Mouse (Mus musculus) MEL (cell line): Measurements from ENCODE around the gene Itm2b. TPM values are rescaled to one million over a fixed set of nuclear protein-coding genes. Genes with fewer than 3 reads are reported as not detected.

Experiments
- DNase-seq: peaks from one replicate; pipeline ENCODE4 v3.0.0; 2011; ENCODE audit warnings: low read depth, low spot score
- H3K27ac ChIP-seq: 2 replicates; pipeline ENCODE4 v1.5.1; 2012; ENCODE audit warnings: low read depth, mild to moderate bottlenecking, control low read depth, low read length, moderate library complexity; ENCODE audit not compliant: control insufficient read depth
- H3K27me3 ChIP-seq, 2 experiments: fragments of 150-350 bp in 1 of 2; sonication (generic) in 1 of 2; 2 replicates each; pipeline ENCODE4 v1.6.1; 2012; ENCODE audit warnings: low read length in 2 of 2, mild to moderate bottlenecking in 2 of 2, improper control_type of control experiment in 1 of 2, moderate library complexity in 1 of 2; ENCODE audit not compliant: insufficient read depth in 2 of 2, control insufficient read depth in 1 of 2
- H3K36me3 ChIP-seq, 2 experiments: 2 replicates each; pipeline ENCODE4 v1.6.1; 2012 to 2014; ENCODE audit warnings: low read length in 2 of 2, improper control_type of control experiment in 1 of 2, inconsistent platforms in 1 of 2, mild to moderate bottlenecking in 1 of 2; ENCODE audit not compliant: insufficient read depth in 2 of 2, control insufficient read depth in 1 of 2
- H3K4me1 ChIP-seq, 2 experiments: fragments of 150-350 bp in 1 of 2; sonication (generic) in 1 of 2; 2 replicates each; pipeline ENCODE4 v1.6.1; 2012; ENCODE audit warnings: low read length in 2 of 2, improper control_type of control experiment in 1 of 2, mild to moderate bottlenecking in 1 of 2; ENCODE audit not compliant: insufficient read depth in 2 of 2, control insufficient read depth in 1 of 2
- H3K4me3 ChIP-seq, 2 experiments: fragments of 150-350 bp in 1 of 2; sonication (generic) in 1 of 2; 2 replicates each; pipeline ENCODE4 v1.5.1; 2012; ENCODE audit warnings: low read depth in 2 of 2, low read length in 2 of 2, mild to moderate bottlenecking in 2 of 2, moderate library complexity in 2 of 2, control low read depth in 1 of 2, improper control_type of control experiment in 1 of 2; ENCODE audit not compliant: control insufficient read depth in 1 of 2, insufficient read depth in 1 of 2
- H3K79me2 ChIP-seq: 2 replicates; pipeline ENCODE4 v1.6.1; 2012; ENCODE audit warnings: mild to moderate bottlenecking, low read length, moderate library complexity; ENCODE audit not compliant: control insufficient read depth, poor library complexity, insufficient read depth
- H3K9ac ChIP-seq: 2 replicates; pipeline ENCODE4 v1.6.1; 2012; ENCODE audit warnings: low read depth, mild to moderate bottlenecking, control low read depth, low read length, moderate library complexity; ENCODE audit not compliant: control insufficient read depth, poor library complexity, severe bottlenecking
- H3K9me3 ChIP-seq: fragments of 150-350 bp; sonication (generic); replicated peaks from 2 replicates; pipeline ENCODE4 v1.6.1; 2012; ENCODE audit warnings: mild to moderate bottlenecking, low read length, improper control_type of control experiment, moderate library complexity; ENCODE audit not compliant: insufficient read depth
- BHLHE40 ChIP-seq: IDR thresholded peaks from 2 replicates; pipeline ENCODE4 v1.6.1; 2012; ENCODE audit warnings: low read depth, mild to moderate bottlenecking, inconsistent platforms, low read length, improper control_type of control experiment, borderline replicate concordance
- CHD2 ChIP-seq: IDR thresholded peaks from 2 replicates; pipeline ENCODE4 v1.6.1; 2011; ENCODE audit warnings: low read length, improper control_type of control experiment
- E2F4 ChIP-seq: IDR thresholded peaks from 2 replicates; pipeline ENCODE4 v1.6.1; 2011; ENCODE audit warnings: low read depth, low read length, improper control_type of control experiment, borderline replicate concordance
- ELF1 ChIP-seq: IDR thresholded peaks from 2 replicates; pipeline ENCODE4 v1.6.1; 2014; ENCODE audit warnings: low read depth, mild to moderate bottlenecking, inconsistent platforms, low read length, improper control_type of control experiment, moderate library complexity
- EP300 ChIP-seq, 2 experiments: IDR thresholded peaks; 2 replicates each; pipeline ENCODE4 v1.6.1; 2011; ENCODE audit warnings: improper control_type of control experiment in 2 of 2, low read length in 2 of 2, low read depth in 1 of 2, mild to moderate bottlenecking in 1 of 2
- GABPA ChIP-seq: IDR thresholded peaks from 2 replicates; pipeline ENCODE4 v1.6.1; 2012; ENCODE audit warnings: low read depth, mild to moderate bottlenecking, inconsistent platforms, low read length, improper control_type of control experiment, moderate library complexity
- GATA1 ChIP-seq: IDR thresholded peaks from 2 replicates; pipeline ENCODE4 v1.6.1; 2011; ENCODE audit warnings: low read depth, low read length, improper control_type of control experiment
- HCFC1 ChIP-seq: IDR thresholded peaks from 2 replicates; pipeline ENCODE4 v1.6.1; 2012; ENCODE audit warnings: low read depth, mild to moderate bottlenecking, inconsistent platforms, low read length, improper control_type of control experiment, moderate library complexity
- JUND ChIP-seq: IDR thresholded peaks from 2 replicates; pipeline ENCODE4 v1.6.1; 2011; ENCODE audit warnings: low read depth, mild to moderate bottlenecking, improper control_type of control experiment, low read length
- KAT2A ChIP-seq: conservative IDR thresholded peaks from 2 replicates; pipeline ENCODE4 v1.6.1; 2012; ENCODE audit warnings: low read depth, low read length, improper control_type of control experiment, inconsistent platforms
- MAFK ChIP-seq: IDR thresholded peaks from 2 replicates; pipeline ENCODE4 v1.6.1; 2011; ENCODE audit warnings: low read depth, mild to moderate bottlenecking, low read length, improper control_type of control experiment, borderline replicate concordance
- MAX ChIP-seq: IDR thresholded peaks from 2 replicates; pipeline ENCODE4 v1.6.1; 2011; ENCODE audit warnings: low read length, improper control_type of control experiment
- MEF2A ChIP-seq: IDR thresholded peaks from 2 replicates; pipeline ENCODE4 v1.6.1; 2014; ENCODE audit warnings: low read depth, mild to moderate bottlenecking, inconsistent platforms, low read length, improper control_type of control experiment; ENCODE audit not compliant: poor library complexity, insufficient replicate concordance, severe bottlenecking; ENCODE audit errors: extremely low read depth
- MYB ChIP-seq: IDR thresholded peaks from 2 replicates; pipeline ENCODE4 v1.6.1; 2011; ENCODE audit warnings: mild to moderate bottlenecking, low read depth, low read length, improper control_type of control experiment
- MYC ChIP-seq: IDR thresholded peaks from 2 replicates; pipeline ENCODE4 v1.6.1; 2011; ENCODE audit warnings: low read depth, mild to moderate bottlenecking, low read length, improper control_type of control experiment, moderate library complexity
- NELFE ChIP-seq: IDR thresholded peaks from 2 replicates; pipeline ENCODE4 v1.6.1; 2011; ENCODE audit warnings: low read depth, low read length, improper control_type of control experiment
- NRF1 ChIP-seq: IDR thresholded peaks from 2 replicates; pipeline ENCODE4 v1.6.1; 2014; ENCODE audit warnings: low read depth, mild to moderate bottlenecking, inconsistent platforms, low read length, improper control_type of control experiment, moderate library complexity; ENCODE audit not compliant: poor library complexity, insufficient read depth, severe bottlenecking
- POLR2AphosphoS5 ChIP-seq: IDR thresholded peaks from 2 replicates; pipeline ENCODE4 v1.6.1; 2012; ENCODE audit warnings: low read depth, borderline replicate concordance, mild to moderate bottlenecking, inconsistent platforms, low read length, moderate library complexity, mixed read lengths
- RAD21 ChIP-seq: IDR thresholded peaks from 2 replicates; pipeline ENCODE4 v1.6.1; 2011; ENCODE audit warnings: mild to moderate bottlenecking, low read depth, low read length, improper control_type of control experiment
- RCOR1 ChIP-seq: IDR thresholded peaks from 2 replicates; pipeline ENCODE4 v1.6.1; 2012; ENCODE audit warnings: low read depth, mild to moderate bottlenecking, inconsistent platforms, low read length, improper control_type of control experiment
- SMC3 ChIP-seq: IDR thresholded peaks from 2 replicates; pipeline ENCODE4 v1.6.1; 2011; ENCODE audit warnings: low read depth, low read length, improper control_type of control experiment
- TBP ChIP-seq: IDR thresholded peaks from 2 replicates; pipeline ENCODE4 v1.8.0; 2011; ENCODE audit warnings: low read depth, low read length, improper control_type of control experiment
- TCF12 ChIP-seq: IDR thresholded peaks from 2 replicates; pipeline ENCODE4 v1.6.1; 2014; ENCODE audit warnings: low read depth, mild to moderate bottlenecking, inconsistent platforms, low read length, improper control_type of control experiment, moderate library complexity
- USF2 ChIP-seq, 2 experiments: IDR thresholded peaks; 2 replicates each; pipeline ENCODE4 v1.6.1; 2011 to 2012; ENCODE audit warnings: improper control_type of control experiment in 2 of 2, low read length in 2 of 2, borderline replicate concordance in 1 of 2, inconsistent platforms in 1 of 2, low read depth in 1 of 2, mild to moderate bottlenecking in 1 of 2; ENCODE audit not compliant: insufficient read depth in 1 of 2
- ZC3H11A ChIP-seq: IDR thresholded peaks from 2 replicates; pipeline ENCODE4 v1.6.1; 2012; ENCODE audit warnings: low read depth, mild to moderate bottlenecking, inconsistent platforms, low read length, improper control_type of control experiment
- ZNF384 ChIP-seq: IDR thresholded peaks from 2 replicates; pipeline ENCODE4 v1.6.1; 2012; ENCODE audit warnings: low read depth, mild to moderate bottlenecking, inconsistent platforms, low read length, improper control_type of control experiment
- polyA plus RNA-seq, 2 experiments: library from polyadenylated mRNA; stranded (reverse) in 1 of 2; unstranded in 1 of 2; fragments of >175 nt in 1 of 2; fragments of >200 nt in 1 of 2; gene quantifications; 2 replicates each; pipeline versions ENCODE4 v1.2.1 to v1.2.4; 2012; ENCODE audit warnings: low replicate concordance in 2 of 2, low read depth in 1 of 2; ENCODE audit not compliant: insufficient read length in 2 of 2, insufficient read depth in 1 of 2, missing spikeins in 1 of 2
- total RNA-seq: library from RNA; depleted of rRNA; stranded (reverse); fragments of 300-350 nt; gene quantifications from 2 replicates; pipeline ENCODE4 v1.2.3, GENCODE M21; 2012

Gene Itm2b
- total and polyA plus RNA-seq, 3 experiments = 54.0 to 312 (median 101) TPM

DNA sequence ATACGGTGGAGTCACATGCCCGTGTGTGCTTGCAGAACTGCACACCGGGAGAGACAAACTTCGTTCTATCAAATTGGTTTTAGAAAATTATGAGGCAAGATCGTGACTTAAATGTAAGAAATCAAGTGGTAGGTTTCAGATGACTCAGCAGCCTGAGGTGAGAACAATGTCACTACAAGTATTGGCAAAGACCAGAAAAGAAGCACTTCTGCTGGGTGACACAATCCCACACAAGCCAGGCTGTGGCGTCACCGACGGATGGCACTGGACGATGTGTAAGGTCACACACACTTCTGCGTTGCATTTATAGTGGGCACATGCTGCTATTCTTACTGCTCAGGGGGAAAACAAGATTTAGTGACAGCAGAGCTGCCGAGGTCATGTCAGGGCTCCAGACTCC lies 21.3 kb downstream of the Itm2b start:
- DNase-seq = no peak
- Histone ChIP-seq H3K9me3 (no peaks in the 10 kb centered on the region), H3K36me3 (peaks cover 0 to 12% of the 10 kb centered on the region in 2 experiments; a peak in 3 of 4 replicates)

DNA sequence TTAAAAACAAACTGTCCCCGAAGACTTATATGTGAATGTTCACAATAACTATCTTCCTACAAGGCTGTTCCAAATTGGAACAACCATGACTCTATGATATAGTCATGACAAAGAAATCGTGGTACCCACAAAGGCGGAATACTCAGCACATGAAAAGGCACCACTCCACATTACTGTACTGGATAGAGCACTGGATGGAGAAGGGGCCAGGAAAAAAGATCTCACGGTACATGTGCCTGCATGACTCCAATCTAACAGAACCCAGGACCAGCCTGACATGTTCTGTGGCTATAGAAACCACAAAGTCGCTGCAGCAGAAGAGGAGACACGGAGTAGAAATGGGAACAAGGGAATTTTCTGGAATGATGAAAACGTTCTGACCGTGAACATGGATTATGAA lies 30.4 kb downstream of the Itm2b start:
- Histone ChIP-seq H3K27me3 (no peaks in the 10 kb centered on the region), H3K4me3 (no peak overlapping the region), H3K79me2 (no peaks in the 10 kb centered on the region)
- no peak for TF ChIP-seq ELF1
- TF ChIP-seq, all 39 proteins: peak for 0
- DNase-seq = no peak
- Histone ChIP-seq H3K9ac (no peak overlapping the region), H3K4me1 (no peaks in the 10 kb centered on the region), H3K36me3 (no peaks in the 10 kb centered on the region; a peak in 1 of 4 replicates), H3K9me3 (no peaks in the 10 kb centered on the region), H3K27ac (no peak overlapping the region)

More for the DNA sequence above, 21.3 kb downstream of the Itm2b start:
- no peaks in the 10 kb centered on the region for H3K79me2 ChIP-seq
- H3K4me1 ChIP-seq = no peaks in the 10 kb centered on the region
- no peak overlapping the region for H3K4me3 ChIP-seq
- no peak overlapping the region for H3K9ac ChIP-seq
- H3K27me3 ChIP-seq = no peaks in the 10 kb centered on the region
- H3K27ac ChIP-seq = no peak overlapping the region
- TF ChIP-seq CHD2 (no peak), JUND (no peak), TCF12 (no peak), RAD21 (no peak), TBP (no peak), NELFE (no peak), NRF1 (no peak), ZNF384 (no peak), BHLHE40 (no peak), E2F4 (no peak), MAX (no peak), MEF2A (no peak)

DNA sequence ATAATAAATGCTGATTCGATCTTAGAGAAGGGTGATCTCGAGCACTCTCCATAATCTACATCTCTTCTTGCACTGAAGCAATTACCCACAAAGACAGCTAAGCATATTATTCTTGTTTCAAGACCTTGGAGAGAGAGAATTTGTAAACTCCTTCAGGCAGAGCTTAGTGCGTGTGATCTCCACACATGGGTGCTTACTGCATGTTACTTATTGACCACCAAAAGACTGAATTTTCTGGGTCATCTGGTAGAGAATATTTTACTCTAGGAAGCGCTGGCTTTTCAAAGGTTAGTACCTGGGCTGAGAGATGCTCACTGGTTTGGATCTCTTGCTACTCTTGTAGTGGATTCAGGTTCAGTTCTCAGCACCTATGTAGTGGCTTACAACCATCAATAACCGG lies 34.0 kb downstream of the Itm2b start:
- no peak for DNase-seq
- no peaks in the 10 kb centered on the region for H3K27me3 ChIP-seq
- TF ChIP-seq GATA1 = no peak
- no peak for TF ChIP-seq POLR2AphosphoS5
- TF ChIP-seq GABPA = no peak
- no peak for TF ChIP-seq RCOR1
- TF ChIP-seq HCFC1 = no peak
- no peak for TF ChIP-seq MAFK
- TF ChIP-seq ELF1 = no peak
- no peak for TF ChIP-seq NELFE
- no peak for TF ChIP-seq MYC
- TF ChIP-seq MEF2A = no peak
- TF ChIP-seq ZNF384 = no peak
- no peak for TF ChIP-seq USF2 (IDR thresholded peaks at IDR 0.05; ENCODE audit: borderline replicate concordance in 1 of 2, insufficient read depth in 1 of 2, low read depth in 1 of 2, low read length in 2 of 2)
- TF ChIP-seq EP300 (IDR thresholded peaks at IDR 0.05; ENCODE audit: low read depth in 1 of 2, low read length in 2 of 2) = no peak
- TF ChIP-seq KAT2A = no peak
- no peak for TF ChIP-seq ZC3H11A
- no peak for TF ChIP-seq SMC3
- TF ChIP-seq MYB = no peak
- TF ChIP-seq, all 39 proteins: peak for 0
- Histone ChIP-seq H3K79me2 (no peaks in the 10 kb centered on the region), H3K36me3 (no peaks in the 10 kb centered on the region), H3K9me3 (no peaks in the 10 kb centered on the region), H3K4me3 (no peak overlapping the region), H3K27ac (no peak overlapping the region), H3K4me1 (no peaks in the 10 kb centered on the region), H3K9ac (no peak overlapping the region)
